Mouse (Mus musculus) brain, embryonic 14.5 days (tissue): ENCODE measurements around the gene Dstn. TPM values are rescaled to one million over a fixed set of nuclear protein-coding genes. Genes with fewer than 3 reads are reported as not detected.

ENCODE experiments used
- DNase-seq: peaks from one replicate; pipeline ENCODE4 v3.0.0-alpha.2; 2011; ENCODE audit warnings: low read depth
- CTCF ChIP-seq: fragments of 200-500 bp; IDR thresholded peaks from 2 replicates; pipeline ENCODE4 v1.5.1; 2012; ENCODE audit warnings: inconsistent platforms, mild to moderate bottlenecking, moderate library complexity, borderline replicate concordance; ENCODE audit not compliant: insufficient read depth, insufficient read length; ENCODE audit errors: extremely low read depth
- POLR2A ChIP-seq: fragments of 200-500 bp; IDR thresholded peaks from 2 replicates; pipeline ENCODE4 v1.6.1; 2012; ENCODE audit warnings: mild to moderate bottlenecking, inconsistent platforms, borderline replicate concordance; ENCODE audit not compliant: poor library complexity, insufficient read depth, insufficient read length, severe bottlenecking; ENCODE audit errors: extremely low read depth
- polyA plus RNA-seq: library from polyadenylated mRNA; depleted of rRNA; stranded (reverse); fragments of >200 nt; gene quantifications from 2 replicates; pipeline ENCODE4 v1.2.3, GENCODE M21; 2012; rRNA removed

Dstn gene
- polyA plus RNA-seq, 1 experiment, result 159 TPM

GRCm38 (mm10) chr2:143990997-143991396 is 75.9 kb downstream of the Dstn start:
- no peak for TF ChIP-seq CTCF
- no peak for TF ChIP-seq POLR2A
- peak; percentile 51 for DNase-seq

DNA sequence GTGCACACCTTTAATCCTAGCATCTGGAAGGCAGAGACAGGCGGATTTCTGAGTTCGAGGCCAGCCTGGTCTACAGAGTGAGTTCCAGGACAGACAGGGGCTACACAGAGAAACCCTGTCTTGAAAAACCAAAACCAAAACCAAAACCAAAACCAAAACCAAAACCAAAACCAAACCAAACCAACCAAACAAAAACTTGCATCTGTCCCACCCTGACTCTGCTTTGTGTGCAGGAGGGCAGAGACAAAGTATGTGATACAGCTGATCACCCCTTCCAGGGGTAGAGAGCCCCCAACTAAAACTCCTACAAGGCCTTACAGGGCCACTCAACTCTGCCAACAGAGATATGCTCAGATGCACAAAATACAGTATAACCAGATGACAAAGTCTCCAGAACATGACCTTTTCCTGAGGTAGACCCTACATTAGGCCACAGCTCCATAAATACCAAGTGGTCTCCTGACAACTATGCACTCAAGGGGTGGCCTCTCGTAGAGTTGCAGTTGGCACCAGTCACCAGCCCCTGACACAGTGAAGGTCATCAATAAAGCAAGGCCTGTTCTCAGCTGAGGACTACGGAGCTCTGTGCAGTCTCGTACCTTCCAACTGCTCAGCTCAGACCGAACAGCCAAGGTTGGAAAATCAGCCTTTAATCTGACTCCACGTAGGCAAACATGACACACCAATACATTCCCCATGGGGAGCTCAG is 77.0 kb downstream of the Dstn start:
- no peak for TF ChIP-seq POLR2A
- TF ChIP-seq CTCF, result no peak

More for the DNA sequence above, 77.0 kb downstream of the Dstn start:
- DNase-seq, result no peak

Other genes with a start within 250 kb of the Dstn start
- gene Bfsp1, start 52.1 kb upstream of the Dstn start, polyA plus RNA-seq, result 0.86 and 1.7 TPM in 2 replicates
- 35.1 and 66.2 TPM in 2 replicates for gene Rrbp1, start 95.9 kb downstream of the Dstn start, polyA plus RNA-seq
- not detected in 2 replicates for gene Banf2, start 117.7 kb downstream of the Dstn start, polyA plus RNA-seq